Mouse (Mus musculus): ENCODE data around the gene Ablim1. TPM values are rescaled to one million over a fixed set of nuclear protein-coding genes. Genes with fewer than 3 reads are reported as not detected.

Ablim1 gene
- total RNA-seq, 2 experiments from 2014 or later: 83.6 to 94.5 TPM

GRCm38 (mm10) chr19:57100753-57101446, 213.8 kb downstream of the Ablim1 start:
- DNase-seq: no peak

GRCm38 (mm10) chr19:57099986-57100385, 214.7 kb downstream of the Ablim1 start:
- no peak for DNase-seq

GRCm38 (mm10) chr19:57099094-57099357, 215.7 kb downstream of the Ablim1 start:
- DNase-seq: no peak

GRCm38 (mm10) chr19:57098241-57099093, 216.3 kb downstream of the Ablim1 start:
- peak; percentile 37 for DNase-seq

- DNase-seq: no peak
Measured at GRCm38 (mm10) chr19:57095340-57095739, 219.4 kb downstream of the Ablim1 start.

GRCm38 (mm10) chr19:57093698-57094004, 221.1 kb downstream of the Ablim1 start:
- no peak for DNase-seq

GRCm38 (mm10) chr19:57092958-57093697, 221.6 kb downstream of the Ablim1 start:
- DNase-seq: no peak

GRCm38 (mm10) chr19:57091278-57091677, 223.4 kb downstream of the Ablim1 start:
- DNase-seq: no peak

GRCm38 (mm10) chr19:57088804-57089369, 225.8 kb downstream of the Ablim1 start:
- DNase-seq: no peak

GRCm38 (mm10) chr19:57084520-57085166, 230.1 kb downstream of the Ablim1 start:
- no peak for DNase-seq

- DNase-seq: no peak
Measured at GRCm38 (mm10) chr19:57083887-57084286, 230.8 kb downstream of the Ablim1 start.

GRCm38 (mm10) chr19:57083183-57083555, 231.6 kb downstream of the Ablim1 start:
- no peak for DNase-seq

- DNase-seq: no peak
Measured at GRCm38 (mm10) chr19:57082454-57083182, 232.1 kb downstream of the Ablim1 start.

GRCm38 (mm10) chr19:57081536-57081935, 233.2 kb downstream of the Ablim1 start:
- no peak for DNase-seq

- DNase-seq: no peak
Measured at GRCm38 (mm10) chr19:57079606-57079981, 235.1 kb downstream of the Ablim1 start.

GRCm38 (mm10) chr19:57078867-57079605, 235.7 kb downstream of the Ablim1 start:
- DNase-seq: peak; percentile 29

- DNase-seq: no peak
Measured at GRCm38 (mm10) chr19:57077826-57078699, 236.7 kb downstream of the Ablim1 start.

GRCm38 (mm10) chr19:57073450-57073849, 241.3 kb downstream of the Ablim1 start:
- no peak for DNase-seq

- no peak for DNase-seq
Measured at GRCm38 (mm10) chr19:57072756-57073155, 242.0 kb downstream of the Ablim1 start.

- no peak for DNase-seq
Measured at GRCm38 (mm10) chr19:57067108-57067613, 247.6 kb downstream of the Ablim1 start.

All from adrenal gland, postnatal 10 days (tissue).